Mouse (Mus musculus): ENCODE data around the gene Akr1a1. TPM values are rescaled to one million over a fixed set of nuclear protein-coding genes. Genes with fewer than 3 reads are reported as not detected.

Gene Akr1a1
- total RNA-seq, 4 experiments from 2014 or later = 297 to 332 (median 327) TPM

Other genes with a start within 250 kb of the Akr1a1 start
- gene Mast2, start 187.5 kb downstream of the Akr1a1 start, total RNA-seq (2022) = 100 to 1,000 TPM; 121 to 144 (median 138) TPM
- 10 to 100 TPM; 14.0 to 19.0 (median 16.8) TPM for gene Ipp, start 144.1 kb downstream of the Akr1a1 start, total RNA-seq (2022)
- 10 to 100 TPM; 31.5 to 34.6 (median 32.0) TPM for gene Tmem69, start 95.7 kb downstream of the Akr1a1 start, total RNA-seq (2022)
- gene Gpbp1l1, start 94.0 kb downstream of the Akr1a1 start, total RNA-seq (2022) = 10 to 100 TPM; 65.2 to 87.3 (median 72.0) TPM
- gene Ccdc17, start 55.0 kb downstream of the Akr1a1 start, total RNA-seq (2022) = 1 to 10 TPM; 3.1 to 3.5 (median 3.3) TPM
- gene Nasp, start 23.7 kb downstream of the Akr1a1 start, total RNA-seq (2022) = 10 to 100 TPM; 13.3 to 18.4 (median 16.0) TPM
- gene Prdx1, start 33.9 kb upstream of the Akr1a1 start, total RNA-seq (2022) = 100 to 1,000 TPM; 475 to 641 (median 529) TPM
- gene Mmachc, start 56.7 kb upstream of the Akr1a1 start, total RNA-seq (2022) = 10 to 100 TPM; 61.8 to 72.5 (median 66.4) TPM
- 1 to 10 TPM; 3.0 to 5.7 (median 4.1) TPM for gene Ccdc163, start 56.8 kb upstream of the Akr1a1 start, total RNA-seq (2022)
- 1 to 10 TPM; 1.6 to 3.3 (median 2.3) TPM for gene Tesk2, start 69.3 kb upstream of the Akr1a1 start, total RNA-seq (2022)
- gene Toe1, start 156.0 kb upstream of the Akr1a1 start, total RNA-seq (2022) = 1 to 10 TPM; 4.2 to 8.2 (median 5.4) TPM
- 1 to 10 TPM in 3 of 4 experiments, under 1 TPM in 1; 0.95 to 1.3 (median 1.1) TPM for gene Mutyh, start 156.0 kb upstream of the Akr1a1 start, total RNA-seq (2022)
- gene Hpdl, start 170.0 kb upstream of the Akr1a1 start, total RNA-seq (2022) = 1 to 10 TPM; 2.9 to 6.1 (median 3.9) TPM
- gene Zswim5, start 225.7 kb upstream of the Akr1a1 start, total RNA-seq (2022) = 1 to 10 TPM in 1 of 4 experiments, under 1 TPM in 3; 0.82 to 1.4 (median 0.92) TPM

Measured in heart, adult 8-10 months (tissue).